Mouse (Mus musculus) v-Abl transformed pro-B cells (cell line): ENCODE results near the gene Lrrc8b.

Experiments
- in situ Hi-C, 2 experiments: fragments of 400-800 bp; cut with MboI; formaldehyde crosslinking; loops; one replicate each; pipeline ENCODE4 v1.15.1; 2025; ENCODE audit not compliant: unreplicated experiment in 2 of 2

Gene Lrrc8b

DNA sequence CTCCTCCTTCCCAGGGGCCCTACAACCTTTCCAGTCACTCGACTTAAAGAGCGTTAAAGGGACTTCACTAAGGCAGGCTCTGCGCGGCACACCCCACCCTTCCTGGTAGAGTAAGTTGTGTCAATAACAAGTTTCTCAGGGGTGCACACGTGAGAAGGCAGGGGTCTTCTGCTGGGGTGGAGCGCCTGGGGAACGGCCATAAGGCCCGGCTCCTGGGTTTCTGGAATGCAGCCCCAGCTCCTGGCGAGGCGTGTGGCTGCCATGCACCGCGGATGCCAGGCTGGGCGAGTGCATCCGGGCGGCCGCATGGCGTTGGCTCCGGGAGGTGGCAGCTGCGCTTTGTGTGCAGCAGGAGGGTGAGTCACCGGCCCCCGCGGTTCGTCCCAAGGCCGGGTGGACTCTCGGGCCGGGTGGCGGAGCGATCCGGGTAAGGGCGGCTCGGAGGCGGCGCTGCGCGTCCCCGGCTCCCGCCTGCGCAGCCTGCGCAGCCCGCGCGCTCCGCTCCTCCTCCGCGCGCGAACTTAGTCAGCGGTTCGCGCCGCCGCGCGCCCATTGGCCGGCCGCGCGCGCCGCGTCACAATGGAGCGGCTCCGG is at the start of gene Lrrc8b:
Gene Lrrc8b, plus strand, starts transcription at position 578 of the 594 bp plus-strand sequence.
- in situ Hi-C loops, result loop anchor here in 1 of 2 experiments (25.0 kb wide), 1 partner anchor 1897 kb away; no protein-coding TSS in a partner anchor

DNA sequence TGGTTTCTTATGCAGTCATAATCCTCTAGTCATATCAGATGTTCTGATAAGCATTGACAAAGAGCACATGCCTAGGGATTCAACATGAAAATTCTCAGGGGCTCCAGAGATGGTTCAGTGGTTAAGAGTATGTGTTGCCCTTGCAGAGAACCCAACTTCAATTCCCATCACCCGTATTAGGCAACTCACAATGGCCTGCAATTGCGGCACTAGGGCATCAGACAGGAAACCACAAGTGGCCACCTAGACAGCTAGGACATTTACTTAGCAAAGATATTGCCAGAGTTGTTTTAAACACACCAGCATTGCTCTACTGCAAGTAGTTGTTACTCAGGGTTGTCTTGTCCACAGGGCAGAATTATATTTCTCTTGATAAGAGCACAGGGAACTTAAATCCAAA is 34.1 kb upstream of the Lrrc8b start:
- in situ Hi-C loops, result no loop called here

DNA sequence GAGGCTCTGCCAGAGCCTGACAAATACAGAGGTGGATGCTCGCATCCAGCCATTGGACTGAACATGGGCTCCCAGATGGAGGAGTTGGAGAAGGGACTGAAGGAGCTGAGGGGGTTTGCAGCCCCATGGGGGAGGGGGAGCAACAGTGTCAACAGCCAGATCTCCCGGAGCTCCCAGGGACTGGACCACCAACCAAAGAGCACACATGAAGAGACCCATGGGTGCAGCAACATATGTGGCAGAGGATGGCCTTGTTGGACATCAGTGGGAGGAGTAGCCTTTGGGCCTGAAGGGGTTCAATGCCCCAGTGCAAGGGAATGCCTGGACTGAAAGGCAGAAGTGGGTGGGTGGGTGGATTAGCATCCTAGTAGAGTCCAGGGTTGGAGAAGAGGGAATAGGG is 25.2 kb upstream of the Lrrc8b start:
- in situ Hi-C loops, result loop anchor here in 1 of 2 experiments (10.0 kb wide), 1 partner anchor 46 kb away; no protein-coding TSS in a partner anchor

DNA sequence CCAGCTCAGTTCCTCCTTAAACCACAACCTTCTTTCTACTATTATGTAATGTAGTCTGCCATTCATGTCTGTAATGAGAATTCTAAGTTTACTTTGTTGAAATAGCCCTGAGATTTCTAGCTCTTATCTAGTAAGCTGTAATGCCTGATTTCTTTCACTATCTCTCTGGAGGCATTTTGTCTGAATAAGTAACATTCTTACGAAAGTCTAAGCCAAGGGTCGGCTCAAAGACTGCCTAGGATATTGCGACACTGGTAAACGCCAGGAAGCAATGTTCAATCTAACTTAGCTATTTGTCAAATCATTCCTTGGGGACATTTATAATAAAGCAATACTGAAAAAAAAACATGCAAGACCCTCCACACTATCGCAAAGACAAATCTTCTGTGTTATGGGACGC is 21.8 kb upstream of the Lrrc8b start:
- in situ Hi-C loops, result loop anchor here in 1 of 2 experiments (10.0 kb wide), 1 partner anchor 49 kb away; no protein-coding TSS in a partner anchor

DNA sequence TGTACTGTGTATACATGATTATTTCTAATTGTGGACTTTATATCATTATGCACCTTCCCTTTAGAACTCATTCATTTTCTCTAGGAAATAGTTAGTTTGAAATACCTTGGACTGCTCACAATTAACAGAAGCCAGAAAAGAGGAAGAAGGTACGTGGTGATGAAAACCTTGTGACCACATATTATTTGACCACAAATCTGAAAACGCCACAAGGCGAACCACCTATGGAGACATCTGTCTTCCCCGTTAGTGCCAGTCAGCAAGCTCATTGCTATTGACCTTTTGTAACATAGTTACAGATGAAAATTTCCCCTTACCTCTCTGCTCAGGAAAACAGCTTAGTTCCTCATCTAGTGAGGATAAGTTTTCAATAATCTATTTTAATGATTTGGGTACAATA is 20.4 kb upstream of the Lrrc8b start:
- in situ Hi-C loops, result loop anchor here (5.0 to 10.0 kb wide), 3 partner anchors 43 to 408 kb away; no protein-coding TSS in a partner anchor

DNA sequence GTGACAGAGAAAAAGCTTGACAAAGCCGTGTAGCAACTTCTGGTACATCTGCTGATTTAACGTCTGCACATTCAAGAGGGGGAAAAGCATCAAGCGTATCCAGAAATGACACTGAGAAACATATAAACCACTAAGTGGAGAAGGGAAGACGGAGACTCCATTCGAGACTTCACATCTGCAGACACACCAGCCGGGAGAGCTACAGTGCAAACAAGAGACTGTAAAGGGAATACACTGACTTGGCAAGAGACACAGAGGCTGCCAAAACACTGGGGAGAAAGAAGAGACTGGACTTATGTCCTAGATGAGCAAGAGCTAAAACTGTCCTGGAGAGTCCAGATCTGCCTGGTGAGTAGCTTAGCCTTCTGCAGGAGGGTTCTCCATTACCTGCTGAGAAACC is 16.6 kb upstream of the Lrrc8b start:
- in situ Hi-C loops, result loop anchor here (5.0 to 10.0 kb wide), 3 partner anchors 47 to 412 kb away; no protein-coding TSS in a partner anchor

DNA sequence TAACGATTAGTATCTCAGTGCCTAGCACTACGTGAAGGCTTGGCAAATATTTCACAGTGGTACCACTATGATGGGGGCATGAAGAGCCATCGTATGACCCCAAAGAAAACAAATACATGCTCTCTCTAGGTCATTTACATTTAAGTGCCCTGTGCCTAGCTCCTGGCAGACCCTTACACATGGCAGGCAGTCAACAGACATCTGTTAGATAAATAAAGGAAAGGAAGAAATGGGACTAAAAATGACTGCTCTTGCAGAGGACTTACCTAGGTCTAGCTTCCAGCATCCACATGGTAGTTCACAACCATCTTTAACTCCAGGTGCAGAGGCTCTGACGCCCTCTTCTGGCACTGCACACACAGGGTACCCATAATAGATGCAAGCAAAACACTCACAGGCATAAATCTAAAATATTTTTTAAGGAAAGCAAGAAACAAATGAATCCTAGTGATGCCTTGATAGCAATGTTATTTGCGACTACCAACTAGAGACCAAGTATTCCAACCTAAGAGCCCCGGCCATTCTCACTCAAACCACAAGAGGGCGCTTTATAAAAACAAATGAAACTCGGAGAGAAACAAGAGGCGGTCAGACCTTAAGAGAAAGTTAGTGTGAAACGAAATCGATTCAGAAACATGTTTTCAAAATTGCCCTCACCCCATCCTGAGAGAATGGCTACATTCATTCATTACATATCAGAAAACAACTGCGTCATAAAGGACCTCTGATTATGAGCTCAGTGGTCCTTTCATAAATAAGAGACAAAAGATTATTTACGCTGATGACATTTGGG is 15.7 kb upstream of the Lrrc8b start:
- in situ Hi-C loops, result loop anchor here (5.0 to 25.0 kb wide), 5 partner anchors 48 to 1912 kb away; no protein-coding TSS in a partner anchor

DNA sequence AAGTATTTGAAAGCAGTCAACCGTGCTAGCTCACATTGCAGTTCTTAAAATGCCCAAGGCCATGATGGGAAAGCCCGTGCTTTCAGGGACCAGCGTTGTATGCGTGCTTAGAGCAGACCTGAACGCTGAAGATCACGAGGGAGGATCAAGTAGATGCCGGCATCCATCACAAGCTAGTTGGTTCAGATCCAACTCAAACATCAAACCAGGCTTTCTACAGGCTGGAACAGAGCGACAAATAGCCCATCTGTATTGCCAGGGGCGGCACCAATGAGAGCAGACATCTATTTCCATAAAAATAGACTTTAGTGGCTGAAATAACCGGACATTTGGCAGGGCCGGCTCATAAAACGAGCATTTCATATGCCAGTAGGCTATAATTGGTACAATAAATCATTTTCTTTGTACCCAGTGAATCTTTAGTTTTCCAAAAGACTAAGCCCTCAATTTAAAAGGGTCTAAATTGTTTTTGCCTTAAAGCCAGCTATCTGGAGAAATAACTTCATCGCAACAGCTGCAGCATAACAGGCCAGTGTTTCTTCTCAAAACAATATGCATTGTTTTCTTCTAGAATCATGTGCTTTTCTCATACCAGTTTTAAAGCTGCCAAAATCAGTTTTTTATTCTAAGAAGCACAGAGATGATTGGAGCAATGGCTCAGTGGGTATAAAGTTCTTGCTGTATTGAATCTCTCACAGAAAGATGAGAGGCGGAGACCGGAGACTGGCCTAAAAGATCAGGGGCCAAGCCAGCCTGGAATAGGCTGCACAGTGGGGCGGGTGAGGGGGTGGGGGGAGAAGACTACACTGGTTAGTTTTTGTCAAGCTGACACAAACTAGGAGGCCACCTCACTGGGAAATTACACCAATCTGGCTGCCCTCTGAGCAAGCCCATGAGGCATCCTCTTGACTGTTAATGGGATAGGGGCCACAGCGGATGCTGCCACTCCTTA is 14.9 kb upstream of the Lrrc8b start:
- in situ Hi-C loops, result loop anchor here (5.0 to 25.0 kb wide), 3 partner anchors 413 to 1912 kb away; no protein-coding TSS in a partner anchor

DNA sequence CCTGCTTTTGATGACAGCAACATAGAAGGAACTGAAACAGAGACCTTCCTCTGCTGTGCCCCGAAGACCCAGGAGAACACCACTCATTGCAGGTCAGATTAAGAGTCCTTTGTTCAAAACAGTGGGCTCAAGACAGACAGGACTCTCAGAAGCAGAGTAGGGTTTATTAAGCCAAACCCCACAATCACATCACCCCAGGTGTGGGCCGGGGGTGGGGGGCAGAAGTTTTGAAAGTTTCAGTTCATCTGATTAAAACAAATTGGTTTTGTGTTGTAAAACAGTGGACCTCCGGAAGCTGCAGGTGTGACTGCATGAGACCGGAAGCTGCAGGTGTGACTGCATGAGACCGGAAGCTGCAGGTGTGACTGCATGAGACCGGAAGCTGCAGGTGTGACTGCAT is 14.0 kb upstream of the Lrrc8b start:
- in situ Hi-C loops, result loop anchor here (5.0 to 25.0 kb wide), 3 partner anchors 414 to 1911 kb away; no protein-coding TSS in a partner anchor

DNA sequence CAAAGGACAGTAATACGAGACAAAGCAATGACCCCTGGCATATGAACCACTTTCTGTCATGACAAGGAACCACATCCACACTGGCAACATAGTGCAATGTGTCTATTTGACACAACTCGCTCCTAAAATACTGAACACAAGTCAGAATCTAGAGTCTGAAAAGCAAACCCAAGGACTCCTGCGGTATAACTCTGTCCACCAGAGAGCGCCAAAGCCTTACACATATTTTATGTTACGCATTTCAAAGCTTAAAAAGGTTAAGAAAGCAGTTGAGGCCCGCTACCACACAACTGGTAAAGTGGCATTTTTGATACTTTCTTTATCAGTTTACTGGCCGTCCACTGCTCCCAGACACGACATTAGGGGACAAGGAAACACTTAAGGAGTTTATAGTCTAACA is 10.6 kb upstream of the Lrrc8b start:
- in situ Hi-C loops, result loop anchor here (5.0 to 25.0 kb wide), 7 partner anchors 87 to 1907 kb away; no protein-coding TSS in a partner anchor

DNA sequence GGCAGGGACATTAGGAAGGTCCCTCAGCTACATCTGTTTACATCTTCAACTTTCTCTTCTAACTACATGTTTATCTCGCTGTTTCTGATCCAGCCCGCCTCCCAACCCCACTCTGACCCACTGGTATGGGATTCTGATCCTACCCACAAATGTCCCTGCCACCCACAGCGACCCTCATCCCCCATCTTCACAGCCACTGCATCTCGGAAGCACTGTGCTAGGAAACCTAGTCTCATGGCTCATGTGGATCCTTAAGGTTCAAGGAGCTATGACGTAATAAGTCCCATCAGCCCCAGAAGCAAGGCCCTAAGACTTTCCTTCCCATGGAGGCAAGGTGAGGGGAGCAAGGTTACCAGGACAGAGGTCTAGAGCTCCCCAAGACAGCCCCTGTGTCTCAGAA is 7.9 kb upstream of the Lrrc8b start:
- in situ Hi-C loops, result loop anchor here (5.0 to 25.0 kb wide), 6 partner anchors 85 to 1905 kb away; no protein-coding TSS in a partner anchor

DNA sequence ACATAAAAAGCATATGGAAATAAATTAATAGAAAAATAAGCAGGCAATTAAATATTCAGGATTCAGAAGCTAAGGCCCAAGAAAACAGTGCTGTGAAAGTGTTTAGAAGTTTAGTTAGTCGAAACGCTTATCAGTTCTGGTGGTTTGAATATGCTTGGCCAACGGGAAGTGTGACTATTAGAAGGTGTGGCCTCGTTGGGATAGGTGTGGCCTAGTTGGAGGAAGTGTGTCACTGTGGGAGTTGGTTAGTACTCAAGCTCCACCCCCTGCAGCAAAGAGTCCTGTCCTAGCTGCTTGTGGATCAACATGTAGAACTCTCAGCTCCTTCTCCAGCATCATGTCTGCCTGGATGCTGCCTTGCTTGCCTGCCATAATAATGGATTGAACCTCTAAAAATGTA is 6.5 kb upstream of the Lrrc8b start:
- in situ Hi-C loops, result loop anchor here (5.0 to 25.0 kb wide), 6 partner anchors 83 to 1903 kb away; no protein-coding TSS in a partner anchor

DNA sequence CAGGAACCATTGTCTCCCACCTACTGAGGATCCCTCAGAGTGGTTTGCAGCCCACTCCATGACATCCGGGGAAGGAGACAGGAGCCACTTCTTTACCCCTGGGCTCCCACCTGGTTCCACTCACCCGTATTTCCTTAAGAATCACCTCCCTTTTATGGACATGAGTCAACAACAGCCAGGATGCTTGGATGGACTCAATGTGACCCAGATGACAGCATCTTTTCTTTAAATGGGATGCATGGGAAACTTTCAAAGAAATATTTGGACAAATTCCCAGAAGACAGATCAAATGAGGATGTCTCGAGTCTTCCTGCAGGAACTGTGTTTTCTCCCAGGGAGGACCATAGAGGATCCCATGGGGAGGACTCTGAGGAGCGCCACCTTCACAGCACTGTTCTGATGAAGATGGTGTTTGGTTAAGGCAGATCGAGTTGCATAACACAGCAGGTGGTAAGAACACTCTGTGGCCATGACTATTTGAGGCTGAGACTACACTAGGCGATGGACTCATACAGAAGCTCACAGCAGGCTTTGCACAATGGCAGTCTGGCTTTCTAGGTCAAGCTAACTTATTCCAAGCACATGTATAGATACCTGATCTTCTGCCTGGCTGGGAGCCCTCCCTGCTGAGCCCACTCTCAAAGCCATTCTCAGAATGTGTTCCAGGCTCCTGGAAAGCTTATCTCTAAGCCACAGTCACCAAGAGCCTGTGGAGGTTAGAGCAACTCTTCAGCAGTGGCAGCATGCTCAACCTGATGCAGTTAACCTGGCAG is 4.9 kb upstream of the Lrrc8b start:
- in situ Hi-C loops, result loop anchor here in 1 of 2 experiments (25.0 kb wide), 1 partner anchor 1902 kb away; no protein-coding TSS in a partner anchor

DNA sequence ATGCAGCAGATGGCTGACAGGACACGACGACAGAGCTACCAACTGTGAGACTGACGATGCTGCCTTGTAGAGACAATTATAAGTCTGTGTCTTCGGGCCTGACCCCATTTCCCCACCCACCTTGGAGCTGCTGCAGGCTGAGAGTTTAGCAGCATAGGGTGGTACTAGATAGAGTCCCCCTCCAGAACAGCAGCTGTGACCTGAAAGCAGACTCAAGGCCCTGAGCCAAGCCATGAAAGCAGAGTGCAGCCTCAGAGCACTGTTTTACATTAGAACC is 4.3 kb upstream of the Lrrc8b start:
- in situ Hi-C loops, result loop anchor here in 1 of 2 experiments (25.0 kb wide), 1 partner anchor 1901 kb away; no protein-coding TSS in a partner anchor

DNA sequence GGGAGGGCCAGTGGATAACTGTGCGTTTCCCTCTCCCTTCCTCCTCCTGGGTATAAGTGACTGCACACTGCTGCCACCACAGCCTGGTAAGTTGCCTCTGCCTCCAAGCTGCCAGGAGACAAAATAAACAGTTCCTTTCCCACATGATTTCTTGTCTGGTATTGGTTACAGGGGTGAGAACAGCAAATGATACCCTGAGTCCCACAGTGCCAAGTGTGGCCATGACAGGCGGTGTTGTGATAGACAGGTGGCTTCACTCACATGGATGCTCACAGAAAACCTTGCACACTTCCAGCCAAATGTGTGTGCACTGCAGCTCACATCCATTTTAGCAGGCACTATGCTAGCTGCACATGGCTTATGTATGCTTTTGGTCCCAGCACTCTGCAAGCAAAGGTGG is 3.8 kb upstream of the Lrrc8b start:
- in situ Hi-C loops, result loop anchor here in 1 of 2 experiments (25.0 kb wide), 1 partner anchor 1901 kb away; no protein-coding TSS in a partner anchor

DNA sequence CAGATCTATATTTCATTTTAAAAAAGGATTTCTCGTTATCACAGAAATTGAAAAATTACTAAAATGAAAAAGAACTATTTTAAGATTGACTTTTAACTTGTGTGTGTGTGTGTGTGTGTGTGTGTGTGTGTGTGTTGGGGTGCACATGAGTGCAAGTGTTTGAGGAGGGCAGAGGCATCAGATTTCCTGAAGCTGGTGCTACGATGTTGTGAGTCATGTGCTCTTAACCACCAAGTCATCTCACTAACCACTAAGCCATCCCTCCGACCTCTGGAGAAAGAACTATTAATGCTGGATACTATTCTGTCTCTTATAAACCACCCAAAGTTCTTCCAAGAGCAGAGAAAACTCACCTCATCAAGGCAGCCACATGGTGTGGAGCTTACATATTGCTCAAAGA is 2.9 kb upstream of the Lrrc8b start:
- in situ Hi-C loops, result loop anchor here in 1 of 2 experiments (25.0 kb wide), 1 partner anchor 1900 kb away; no protein-coding TSS in a partner anchor

DNA sequence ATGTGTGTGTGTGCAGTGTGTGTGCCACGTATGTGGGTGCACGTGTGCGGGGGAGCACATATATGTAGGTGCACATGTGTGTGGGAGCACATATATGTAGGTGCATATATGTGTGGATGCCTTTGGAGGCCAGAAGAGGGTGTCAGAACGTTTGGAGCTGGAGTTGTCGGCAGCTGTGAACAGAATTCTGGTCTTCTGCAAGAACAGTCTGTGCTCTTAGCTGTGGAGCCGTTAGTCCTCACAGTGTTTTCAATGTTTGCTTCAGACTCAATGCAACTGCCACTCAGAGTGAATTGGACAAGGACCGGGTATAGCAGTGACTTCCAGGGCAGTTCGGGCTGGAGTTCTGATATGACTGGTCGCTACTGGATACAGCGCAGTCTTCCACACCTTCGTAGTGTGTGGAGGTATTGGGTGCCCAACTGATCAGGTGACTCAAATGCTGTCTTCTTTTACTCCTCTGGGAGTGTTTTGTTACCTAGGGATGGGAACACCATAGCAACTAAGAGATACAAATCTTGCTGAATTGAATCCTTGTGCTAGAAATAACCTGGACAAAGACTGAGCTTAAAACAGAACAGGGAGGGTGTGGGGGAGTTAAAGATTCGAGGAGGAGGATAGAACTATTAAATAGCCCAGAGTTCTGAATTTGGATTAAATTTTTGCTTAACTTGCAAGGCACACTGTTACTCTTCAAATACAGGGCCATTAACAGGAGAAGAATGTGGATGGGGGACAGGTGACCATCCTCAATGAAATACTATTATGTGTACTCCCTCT is 1.0 kb upstream of the Lrrc8b start:
- in situ Hi-C loops, result loop anchor here in 1 of 2 experiments (25.0 kb wide), 1 partner anchor 1898 kb away; no protein-coding TSS in a partner anchor

DNA sequence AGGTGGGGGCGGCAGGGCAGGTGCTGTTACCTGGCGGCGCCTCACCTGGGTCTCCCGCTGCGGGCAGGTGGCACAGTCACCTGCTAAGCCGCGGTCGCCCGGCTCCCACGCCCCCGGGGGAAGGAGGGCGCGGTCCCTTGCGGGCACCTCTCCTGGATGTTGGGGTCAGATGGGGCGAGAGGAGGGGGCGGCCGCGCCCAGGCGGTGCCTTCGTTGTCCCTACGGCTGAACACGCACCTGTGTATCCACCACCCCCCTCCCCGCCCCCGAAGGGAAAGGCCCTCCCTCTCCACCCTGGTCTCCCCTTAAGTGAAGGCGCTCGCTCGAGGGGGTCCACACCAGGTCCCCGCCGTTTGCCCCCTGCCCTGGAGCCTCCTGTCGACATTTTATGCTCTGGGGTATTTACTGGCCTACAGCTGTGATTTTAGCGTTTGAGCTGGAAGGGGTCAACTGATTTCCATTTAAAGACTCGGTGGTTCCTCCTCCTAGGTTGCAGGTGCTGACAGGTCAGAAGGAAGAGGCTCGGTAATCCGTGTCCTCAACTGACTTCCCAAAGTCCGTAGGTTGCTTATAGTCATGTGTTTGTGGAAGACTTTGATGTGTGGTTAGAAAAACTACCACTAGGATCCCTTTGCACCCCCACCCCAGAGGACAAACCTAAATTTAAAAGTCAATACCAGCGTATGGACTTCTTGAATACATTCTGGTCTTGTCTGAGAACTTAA is 538 bp downstream of the Lrrc8b start:
- in situ Hi-C loops, result loop anchor here in 1 of 2 experiments (25.0 kb wide), 1 partner anchor 1896 kb away; no protein-coding TSS in a partner anchor
